Mouse (Mus musculus): ENCODE data around the gene Gm20388.
"Not testable (repeated sequence)": the region's sequence is repeated elsewhere in the genome, so short reads cannot be mapped to it uniquely, and the experiment has no call there.

Gm20388 gene

DNA sequence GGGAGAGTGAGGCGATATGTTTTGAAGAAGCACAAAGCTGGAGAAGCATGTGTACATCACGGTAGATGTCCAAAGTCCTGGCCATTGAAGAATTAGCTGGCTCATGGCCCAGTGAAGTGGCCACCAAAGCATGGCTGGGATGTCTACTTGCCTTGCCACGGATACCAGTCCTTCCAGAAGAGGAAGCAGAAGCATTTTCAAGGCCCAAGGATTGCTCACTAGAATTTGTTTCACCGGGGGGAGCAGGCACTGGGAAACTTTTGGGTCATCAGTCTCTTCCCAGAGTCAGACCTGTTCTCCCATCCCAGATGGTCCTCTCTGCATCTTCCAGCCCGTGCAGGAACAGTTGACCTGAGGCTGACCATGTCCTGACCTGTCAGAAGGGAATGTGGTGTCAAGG is 4235.6 kb downstream of the Gm20388 start:
- DNase-seq (ENCODE audit: low spot score) = no peak

DNA sequence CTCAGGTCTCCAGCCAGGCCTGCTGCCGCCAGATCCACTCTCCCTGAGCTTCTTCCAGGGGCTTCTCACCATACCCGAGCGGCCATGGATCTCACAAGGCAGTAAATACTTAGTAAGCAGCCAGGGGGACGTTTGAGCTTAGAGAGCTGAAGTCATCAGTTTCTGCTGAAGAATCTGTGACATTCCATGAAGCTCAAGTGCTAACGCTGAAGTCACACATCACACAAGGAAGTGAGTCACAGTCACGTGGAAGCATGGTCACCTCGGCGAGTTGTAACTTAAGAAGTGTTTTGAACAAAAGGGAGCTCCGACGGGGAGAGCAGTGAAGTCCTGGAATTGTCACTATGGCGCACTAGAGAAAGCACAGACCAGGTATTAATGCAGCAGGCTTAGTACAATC is 4239.4 kb downstream of the Gm20388 start:
- no peak for DNase-seq (ENCODE audit: low spot score)

DNA sequence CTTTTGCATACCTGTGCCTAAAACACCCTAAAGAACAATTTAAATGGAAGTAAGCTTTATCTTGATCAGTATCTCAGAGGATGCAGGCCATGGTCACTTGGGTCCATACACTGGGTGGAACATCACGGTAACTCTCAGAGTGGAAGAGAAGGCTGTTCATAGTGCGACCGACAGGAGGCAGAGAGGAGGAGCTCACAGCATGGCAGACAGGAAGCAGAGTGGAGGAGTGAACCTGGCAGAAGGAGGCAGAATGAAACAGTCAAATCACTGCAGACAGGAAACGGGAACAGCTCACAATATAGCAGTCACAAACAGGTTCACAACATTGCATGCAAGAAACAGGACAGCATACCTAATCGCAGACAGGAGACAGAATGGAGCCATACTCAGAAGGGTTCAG is 4239.9 kb downstream of the Gm20388 start:
- DNase-seq (ENCODE audit: low spot score) = no peak

DNA sequence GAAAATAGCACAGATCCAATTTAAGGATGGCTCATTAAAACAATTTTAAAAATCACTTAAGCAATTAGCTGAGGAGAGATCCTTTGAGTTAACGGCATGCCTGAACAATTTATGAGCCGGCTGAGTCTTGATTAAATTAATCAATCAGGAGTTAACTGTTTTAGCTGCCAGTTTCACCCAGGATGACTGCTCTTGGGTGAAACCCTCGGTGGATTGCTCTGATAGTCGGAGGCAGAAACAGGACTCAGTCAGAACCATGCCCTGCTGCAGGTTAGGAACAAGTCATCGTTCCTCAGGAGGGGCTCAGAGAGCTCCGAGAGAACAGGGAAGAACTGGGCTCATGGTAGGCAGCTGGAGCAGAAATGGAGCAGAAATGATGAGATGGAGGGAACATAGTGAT is 4241.2 kb downstream of the Gm20388 start:
- DNase-seq (ENCODE audit: low spot score) = no peak

DNA sequence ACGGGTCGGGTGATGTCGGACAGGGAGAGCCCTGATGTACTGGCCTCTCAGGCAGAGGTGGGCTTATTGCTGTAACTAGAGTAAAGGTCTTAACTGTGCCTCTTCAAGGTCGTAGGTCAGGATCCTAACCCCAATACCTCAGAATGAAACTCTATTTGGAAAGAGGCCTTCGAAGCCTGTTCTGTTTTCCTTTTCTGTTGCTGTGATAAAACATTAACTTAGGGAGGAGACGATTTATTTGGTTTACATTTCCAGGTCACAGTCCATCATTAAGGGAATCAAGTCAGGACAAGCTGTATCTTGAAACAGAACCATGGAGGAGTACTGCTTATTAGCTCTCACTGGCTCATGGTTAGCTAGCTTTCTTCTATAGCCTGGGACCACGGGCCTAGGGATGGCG is 4242.1 kb downstream of the Gm20388 start:
- no peak for DNase-seq (ENCODE audit: low spot score)

DNA sequence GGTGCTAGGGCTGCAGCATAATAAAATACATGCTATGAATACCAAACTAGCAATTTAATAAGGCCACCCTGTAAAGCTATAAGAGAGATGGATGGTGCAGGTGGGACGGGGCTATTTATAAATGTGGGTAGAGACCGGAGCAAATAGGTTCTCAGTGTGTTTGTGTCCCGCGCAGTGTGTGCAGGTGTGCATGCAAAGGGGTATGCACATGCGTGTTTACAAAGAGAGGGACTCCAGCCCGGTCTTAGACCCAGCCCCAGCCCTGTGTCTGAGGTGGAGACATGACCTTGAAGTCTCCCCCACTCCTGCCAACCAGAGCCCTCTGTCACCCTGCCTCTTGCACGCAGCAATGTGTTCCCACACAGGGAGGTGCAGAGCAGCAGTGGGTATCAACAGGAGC is 4245.7 kb downstream of the Gm20388 start:
- DNase-seq (ENCODE audit: low spot score) = no peak

DNA sequence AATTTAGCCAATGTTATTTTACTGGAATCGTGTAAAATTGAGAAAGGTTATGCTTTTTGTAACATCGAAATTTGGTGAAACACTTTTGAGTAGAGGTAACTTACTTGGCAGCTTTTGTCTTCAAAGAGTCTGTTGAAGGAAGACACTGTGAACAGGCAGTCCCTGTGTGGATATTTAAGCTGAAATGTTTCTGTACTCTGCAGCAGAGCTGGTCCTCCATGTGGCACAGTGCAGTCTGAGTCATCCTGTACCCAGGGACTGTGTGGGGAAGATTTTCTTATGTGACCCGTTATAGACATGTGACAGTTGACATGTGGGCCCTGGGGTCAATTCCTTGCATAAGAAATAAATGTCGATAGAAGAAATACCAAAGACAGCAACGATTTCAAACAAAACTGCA is 4251.0 kb downstream of the Gm20388 start:
- no peak for DNase-seq (ENCODE audit: low spot score)

DNA sequence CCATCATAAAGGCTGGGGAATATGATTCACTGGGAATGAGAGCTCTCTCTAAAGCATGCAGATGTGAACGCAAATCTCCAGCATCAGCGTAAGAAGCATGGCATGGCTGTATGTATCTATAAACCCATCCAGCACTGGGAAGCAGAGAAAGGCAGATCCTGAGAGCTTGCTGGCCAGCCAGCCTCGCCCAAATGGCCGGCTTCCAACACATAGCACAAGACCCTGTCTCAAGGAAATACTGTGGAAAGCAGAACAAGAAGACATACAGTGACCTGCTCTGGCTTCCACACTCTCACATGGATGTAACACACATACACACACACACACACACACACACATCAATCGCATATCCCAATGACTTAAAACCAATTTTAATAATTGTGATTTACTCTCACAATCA is 4252.6 kb downstream of the Gm20388 start:
- DNase-seq (ENCODE audit: low spot score) = no peak

DNA sequence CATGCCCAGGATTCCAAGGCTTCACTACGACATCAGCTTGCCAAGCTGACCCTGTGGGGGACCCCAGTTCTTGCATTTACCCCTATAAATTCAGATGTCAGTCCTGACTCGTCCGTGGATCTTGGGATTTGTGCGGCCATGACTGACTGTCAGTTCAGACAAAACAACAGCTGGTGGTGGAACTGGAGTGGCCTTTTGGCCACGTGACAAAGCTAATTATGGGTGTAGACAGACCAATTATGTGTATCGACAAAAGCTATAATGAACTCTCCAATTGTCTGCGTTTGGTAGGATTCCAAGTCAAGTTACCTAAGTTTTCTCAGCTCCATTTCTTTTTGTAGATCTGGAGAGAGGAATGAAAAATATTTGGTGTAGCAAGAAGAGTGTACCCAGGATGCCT is 4259.1 kb downstream of the Gm20388 start:
- DNase-seq (ENCODE audit: low spot score) = no peak

DNA sequence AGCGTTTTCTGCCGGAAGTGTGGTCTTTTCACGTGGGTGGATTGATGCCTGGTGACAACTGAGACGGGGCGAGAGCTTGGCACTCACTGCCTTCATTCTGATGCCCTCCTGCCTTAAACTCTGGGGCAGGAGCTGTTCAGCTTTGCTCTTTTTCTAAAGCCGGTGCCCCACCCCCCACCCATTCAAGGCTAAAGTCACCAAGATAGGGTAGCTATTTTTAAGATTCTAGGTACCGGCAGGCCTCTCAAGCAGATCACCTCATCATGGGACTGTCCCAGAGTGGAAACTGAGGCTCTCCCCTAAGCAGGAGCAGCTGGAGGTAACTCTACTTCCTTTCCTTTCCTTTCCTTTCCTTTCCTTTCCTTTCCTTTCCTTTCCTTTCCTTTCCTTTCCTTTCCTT is 4260.0 kb downstream of the Gm20388 start:
- DNase-seq (ENCODE audit: low spot score) = no peak

DNA sequence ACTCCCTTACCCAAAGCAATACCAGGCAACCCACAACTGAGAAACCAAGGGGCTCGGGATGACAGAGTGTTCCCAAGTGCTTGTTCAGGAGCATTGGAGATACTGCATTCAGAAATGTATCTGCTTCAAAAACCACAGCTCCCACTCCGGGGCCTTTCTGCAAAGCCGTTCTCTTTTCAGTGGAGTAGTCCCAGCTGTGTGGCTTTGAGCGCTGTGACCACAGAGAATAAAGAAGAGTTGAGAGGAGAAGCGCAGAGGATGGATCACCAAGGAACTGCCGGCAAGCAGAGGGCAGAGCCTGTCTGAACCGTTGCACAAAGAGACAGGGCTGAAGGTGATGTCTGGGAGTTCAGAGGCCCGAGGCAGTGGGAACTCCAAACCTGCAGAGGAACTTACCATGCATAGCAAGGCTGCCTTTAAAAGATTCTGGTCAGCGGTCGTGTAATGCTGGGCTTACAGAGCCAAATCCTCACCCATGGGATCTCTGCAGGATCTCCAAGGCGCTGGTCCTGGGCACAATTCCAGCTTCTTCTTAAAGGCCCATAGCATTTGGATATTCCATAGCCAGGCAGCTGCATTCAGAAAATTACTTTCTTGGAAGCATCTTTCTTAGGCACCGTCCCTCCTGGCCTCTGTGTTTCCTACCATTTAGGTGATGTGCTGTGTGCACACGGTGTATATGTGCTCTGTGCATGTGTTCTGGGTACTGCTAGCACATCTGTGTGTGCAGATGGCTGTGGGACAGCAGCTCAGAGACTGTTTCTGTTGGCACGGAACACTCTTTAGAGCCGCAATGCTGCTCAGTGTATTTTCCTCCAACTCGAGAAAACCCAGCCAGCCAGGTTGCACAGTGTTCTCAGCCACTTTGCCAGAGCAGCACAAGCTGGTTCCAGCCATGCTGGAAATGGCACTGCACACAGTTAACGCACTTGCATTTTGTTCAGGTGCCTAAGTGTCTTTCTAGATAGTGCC is 4261.2 kb downstream of the Gm20388 start:
- DNase-seq (ENCODE audit: low spot score) = peak; percentile 41

DNA sequence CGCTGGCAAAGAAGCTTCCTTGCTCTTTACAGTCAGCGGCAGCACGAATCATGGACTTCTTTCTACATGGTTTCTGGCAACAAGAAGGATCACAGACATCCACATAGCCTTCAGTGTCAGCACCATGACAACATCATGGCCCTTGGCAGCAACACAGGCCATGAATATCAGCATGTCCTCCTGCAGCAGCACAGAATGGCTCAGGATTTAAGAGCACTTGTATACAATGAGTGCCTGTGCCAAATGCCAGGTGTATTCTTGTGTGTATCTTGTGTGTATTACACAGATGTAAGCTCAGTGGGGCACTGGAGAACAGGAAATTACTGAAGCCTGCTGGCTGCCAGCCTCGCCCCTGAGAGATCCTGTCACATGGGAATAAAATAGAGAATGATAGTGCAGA is 4263.0 kb downstream of the Gm20388 start:
- no peak for DNase-seq (ENCODE audit: low spot score)

DNA sequence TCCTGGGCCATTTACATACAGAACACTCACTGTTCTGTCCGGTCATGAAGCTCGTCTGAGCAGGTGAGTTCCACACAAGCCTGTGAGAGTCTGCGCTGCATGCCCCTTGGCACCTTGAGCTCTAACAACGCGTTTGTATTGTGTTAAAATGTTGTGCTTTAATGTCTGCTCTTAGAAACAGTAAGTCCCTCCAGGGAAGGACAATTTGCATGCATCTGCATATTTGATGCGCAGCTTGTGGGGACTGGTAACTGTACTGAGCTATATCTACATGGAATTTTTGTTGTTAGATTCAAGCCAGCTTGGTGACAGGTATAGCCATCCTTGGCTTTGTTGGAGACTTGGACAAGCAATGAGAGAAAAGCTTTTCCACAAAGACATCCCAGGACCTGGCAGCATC is 4265.5 kb downstream of the Gm20388 start:
- no peak for DNase-seq (ENCODE audit: low spot score)

DNA sequence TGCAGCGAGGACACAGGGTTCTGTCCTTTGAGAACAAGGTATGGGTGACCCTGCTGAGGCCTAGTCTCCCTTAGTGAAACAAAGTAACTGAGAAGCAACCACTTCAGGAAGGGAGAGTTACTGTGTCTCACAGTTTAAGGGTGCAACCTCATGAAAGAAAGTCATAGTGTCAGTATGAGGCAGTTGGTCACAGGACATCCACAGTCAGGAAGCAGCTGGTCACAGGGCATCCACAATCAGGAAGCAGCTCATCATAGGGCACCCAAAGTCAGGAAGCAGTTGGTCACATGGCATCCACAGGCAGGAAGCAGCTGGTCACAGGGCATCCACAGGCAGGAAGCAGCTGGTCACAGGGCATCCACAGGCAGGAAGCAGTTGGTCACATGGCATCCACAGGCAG is 4266.5 kb downstream of the Gm20388 start:
- DNase-seq (ENCODE audit: low spot score) = not testable (repeated sequence)

DNA sequence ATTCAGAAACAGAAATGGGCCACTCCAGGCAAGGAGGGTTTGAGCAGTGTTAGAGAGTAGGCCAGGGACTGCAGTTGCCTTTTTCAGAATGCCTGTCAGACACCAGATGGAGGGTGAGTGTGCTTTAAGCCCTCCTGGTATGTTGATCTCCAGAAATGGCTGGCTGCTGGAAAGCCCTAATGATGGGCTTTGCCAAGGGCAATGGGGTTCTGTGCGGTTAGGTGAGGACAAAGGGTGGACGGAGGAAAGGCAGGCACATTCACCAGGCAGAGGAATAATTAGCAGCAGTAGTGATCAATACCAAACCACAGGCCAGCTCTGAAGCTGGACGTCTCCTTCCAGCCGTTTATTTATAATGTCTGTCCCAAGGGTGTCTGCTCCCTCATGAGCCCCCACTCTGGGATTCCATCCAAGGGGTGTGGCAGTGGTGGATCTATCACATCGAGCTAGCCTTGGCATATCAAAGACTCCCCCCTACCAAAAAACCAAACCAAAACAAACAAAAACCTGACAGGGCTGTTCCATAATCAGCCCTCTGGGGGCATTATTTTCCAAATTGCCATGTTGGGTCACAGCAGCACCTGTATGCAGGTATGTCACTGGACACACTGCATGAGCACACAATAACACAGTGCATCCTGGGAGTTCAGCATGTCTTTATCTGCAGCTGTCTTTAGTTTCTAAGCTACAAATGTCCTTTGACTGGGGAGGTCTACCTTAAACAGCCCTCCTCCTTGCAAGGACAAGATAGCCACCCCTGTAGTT is 4270.2 kb downstream of the Gm20388 start:
- DNase-seq (ENCODE audit: low spot score) = no peak

DNA sequence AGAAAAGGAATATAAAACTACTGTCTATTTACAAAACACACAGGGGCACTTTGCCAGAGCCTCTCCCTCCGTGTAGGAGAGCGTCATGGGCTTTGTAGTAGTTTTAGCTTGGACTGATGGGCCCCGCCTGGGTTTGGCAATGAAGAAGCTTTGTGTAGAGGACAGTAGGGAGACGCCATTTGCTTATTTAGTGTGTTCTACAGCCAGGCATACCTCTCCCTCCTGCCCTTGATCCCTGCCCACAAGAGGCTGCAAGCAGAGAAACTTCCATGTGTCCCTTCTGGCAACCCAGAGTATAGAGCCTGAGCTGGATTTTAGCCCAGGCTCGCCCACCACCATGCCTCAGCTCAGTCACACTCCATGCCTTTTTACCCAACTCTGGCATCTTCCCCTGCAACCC is 4271.1 kb downstream of the Gm20388 start:
- no peak for DNase-seq (ENCODE audit: low spot score)

DNA sequence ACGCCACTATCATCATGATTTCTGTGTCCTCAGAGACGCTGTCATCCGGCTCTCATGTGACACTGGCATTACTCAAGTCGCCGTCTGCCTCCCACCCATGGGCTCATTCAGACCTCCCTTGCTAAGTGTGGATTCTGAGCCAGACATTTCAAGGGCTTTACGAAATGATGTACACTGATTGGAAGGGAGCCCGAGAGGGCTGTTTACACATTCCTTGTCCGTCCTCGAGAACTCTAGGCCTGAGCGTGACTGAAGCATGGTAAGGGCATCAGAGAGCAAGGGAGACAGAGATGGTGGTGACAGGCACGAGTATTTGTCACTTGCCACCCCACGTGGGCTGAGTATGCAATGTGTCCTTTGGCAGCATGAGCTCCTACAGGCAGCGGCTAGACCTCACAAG is 4271.6 kb downstream of the Gm20388 start:
- peak; percentile 66 for DNase-seq (ENCODE audit: low spot score)

DNA sequence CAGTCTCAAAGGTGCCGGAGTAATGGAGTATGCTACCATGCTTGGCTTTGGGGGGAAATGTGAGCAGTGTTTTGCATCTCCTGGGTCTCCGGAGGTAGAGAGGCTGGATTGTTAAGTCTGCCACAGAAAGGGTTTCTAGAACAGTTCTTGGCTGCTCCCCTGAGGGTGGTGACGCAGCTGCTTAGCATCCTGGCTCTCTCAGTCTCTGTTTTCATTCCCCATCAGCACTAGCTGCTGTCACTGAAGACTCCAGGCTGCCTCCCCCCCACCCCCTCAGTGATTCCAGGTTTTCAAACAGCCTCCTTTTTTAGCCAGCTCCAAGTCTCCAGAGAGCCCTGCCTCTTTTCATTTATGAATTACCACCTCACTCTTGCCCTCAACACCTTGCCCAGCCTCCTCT is 4273.4 kb downstream of the Gm20388 start:
- no peak for DNase-seq (ENCODE audit: low spot score)

DNA sequence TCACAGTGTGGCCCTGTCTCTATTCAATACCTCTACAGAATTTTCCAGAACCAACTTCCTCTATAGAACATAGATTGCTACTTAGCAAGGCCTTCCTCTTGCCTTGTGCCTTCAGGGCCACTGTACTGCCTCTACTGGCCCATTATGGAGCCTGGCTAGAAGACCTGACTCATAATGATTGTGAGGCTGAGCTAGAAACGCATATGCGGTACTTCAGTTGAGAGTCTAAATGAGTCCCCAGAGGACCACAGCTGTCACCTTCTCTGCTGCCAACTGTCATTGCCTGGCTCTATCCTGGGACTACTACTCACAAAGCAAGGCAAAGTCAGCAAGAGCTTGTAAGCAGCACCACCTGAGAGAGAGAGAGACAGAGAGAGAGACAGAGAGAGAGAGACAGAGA is 4273.9 kb downstream of the Gm20388 start:
- DNase-seq (ENCODE audit: low spot score) = no peak

DNA sequence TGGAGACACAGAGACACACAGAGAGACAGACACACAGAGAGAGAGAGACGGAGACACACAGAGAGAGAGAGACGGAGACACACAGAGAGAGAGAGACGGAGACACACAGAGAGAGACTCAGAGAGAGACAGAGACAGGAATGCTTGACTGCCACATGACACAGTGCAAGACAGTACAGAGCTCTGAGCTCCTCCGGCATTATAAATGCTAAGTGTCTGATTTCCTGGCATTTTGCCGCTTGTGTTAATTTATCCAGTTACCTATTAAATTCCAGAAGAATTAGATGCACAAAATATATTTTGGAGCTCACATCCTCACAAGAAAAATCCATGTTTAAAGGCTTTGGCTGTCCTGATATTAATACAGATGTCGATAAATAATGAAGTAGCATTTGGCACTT is 4274.4 kb downstream of the Gm20388 start:
- DNase-seq (ENCODE audit: low spot score) = no peak

DNA sequence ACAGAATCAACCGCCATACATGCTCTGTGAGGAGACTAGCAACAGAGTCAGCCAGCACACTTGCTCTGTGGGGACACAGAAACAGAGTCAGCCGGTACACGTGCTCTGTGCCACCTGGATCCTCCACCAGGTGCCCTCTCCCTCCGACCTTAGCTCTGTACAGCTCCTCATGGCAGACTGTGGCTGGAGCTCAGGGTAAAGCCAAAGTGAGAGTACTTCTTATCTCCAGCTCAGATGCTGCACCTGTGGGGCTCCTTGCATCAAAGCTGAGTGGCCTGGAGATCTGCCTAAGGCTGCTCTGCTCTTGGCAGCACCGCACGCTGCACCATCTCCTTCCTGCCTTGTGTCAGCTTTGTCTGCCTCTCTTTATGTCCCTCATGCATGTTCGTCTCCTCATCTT is 4279.7 kb downstream of the Gm20388 start:
- no peak for DNase-seq (ENCODE audit: low spot score)

DNA sequence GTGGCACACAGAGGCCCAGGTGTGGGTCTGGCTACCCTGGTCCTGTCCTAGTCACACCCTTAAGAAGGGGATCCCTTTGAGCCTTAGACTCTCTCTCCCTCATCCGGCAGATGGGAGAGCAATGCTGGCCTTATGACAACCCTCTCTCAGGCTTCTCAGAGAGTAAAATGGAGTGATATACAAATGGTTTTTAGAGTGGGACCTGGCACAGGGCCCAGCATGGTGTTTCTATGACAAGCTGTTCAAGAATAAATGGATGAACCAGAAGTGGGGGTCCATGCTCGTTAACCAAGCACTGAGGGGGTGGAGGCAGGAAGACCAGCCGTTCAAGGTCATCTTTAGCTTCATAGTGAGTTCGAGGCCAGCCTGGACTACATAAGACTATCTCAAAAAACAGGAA is 4281.6 kb downstream of the Gm20388 start:
- no peak for DNase-seq (ENCODE audit: low spot score)

DNA sequence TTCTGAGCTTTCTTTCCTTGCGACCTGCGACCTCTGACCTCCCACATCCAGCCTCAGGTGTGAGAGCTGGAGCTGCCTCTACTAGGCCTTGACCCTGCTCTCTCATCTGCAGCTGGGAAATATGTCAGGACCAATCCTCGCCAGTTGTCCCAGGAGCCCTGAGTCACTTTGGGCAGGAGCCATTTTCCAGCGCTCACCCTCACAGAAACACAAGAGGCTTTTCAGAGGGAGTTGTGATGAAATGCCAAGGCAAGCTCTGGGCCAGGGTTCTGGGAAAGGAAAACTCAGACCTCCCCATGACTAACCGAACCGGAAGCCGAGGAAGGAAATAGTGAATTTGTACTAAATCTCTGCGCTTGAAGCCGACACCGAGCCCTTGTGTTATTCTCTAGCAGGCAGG is 4282.3 kb downstream of the Gm20388 start:
- peak; percentile 90 for DNase-seq (ENCODE audit: low spot score)

All from adipocyte (in vitro differentiated cells).